Mouse (Mus musculus) cerebellum, adult 11-12 months (tissue): ENCODE results near the gene Gimap4.

Source experiments
- DNase-seq: peaks from one replicate; pipeline ENCODE4 v3.0.0; 2022

The Gimap4 gene

GRCm38 (mm10) chr6:48684319-48684718 is at the start of gene Gimap4:
Gene Gimap4, plus strand, starts transcription at chr6:48684549.
- DNase-seq, result no peak

GRCm38 (mm10) chr6:48635105-48635504 is 49.2 kb upstream of the Gimap4 start:
- no peak for DNase-seq

DNA sequence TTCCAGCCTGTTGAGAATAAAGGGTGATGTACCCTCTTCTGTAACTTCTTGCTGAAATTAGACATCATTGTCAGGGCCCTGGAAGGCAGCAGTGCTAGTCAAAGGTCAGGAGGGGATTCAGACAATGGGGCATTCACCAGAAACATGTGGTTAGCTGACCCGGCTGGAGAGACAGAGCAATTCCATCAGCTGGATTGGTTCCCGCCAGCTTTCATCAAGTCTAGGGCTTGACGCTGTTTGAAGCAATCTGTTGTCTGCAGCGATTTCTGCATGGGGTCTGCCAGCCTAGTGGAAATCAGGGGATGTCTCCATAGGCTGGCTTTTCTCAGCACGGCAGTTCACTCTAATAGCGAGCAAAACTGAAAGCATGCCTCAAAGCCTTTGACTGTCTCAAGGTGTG is 47.8 kb upstream of the Gimap4 start:
- DNase-seq, result no peak

DNA sequence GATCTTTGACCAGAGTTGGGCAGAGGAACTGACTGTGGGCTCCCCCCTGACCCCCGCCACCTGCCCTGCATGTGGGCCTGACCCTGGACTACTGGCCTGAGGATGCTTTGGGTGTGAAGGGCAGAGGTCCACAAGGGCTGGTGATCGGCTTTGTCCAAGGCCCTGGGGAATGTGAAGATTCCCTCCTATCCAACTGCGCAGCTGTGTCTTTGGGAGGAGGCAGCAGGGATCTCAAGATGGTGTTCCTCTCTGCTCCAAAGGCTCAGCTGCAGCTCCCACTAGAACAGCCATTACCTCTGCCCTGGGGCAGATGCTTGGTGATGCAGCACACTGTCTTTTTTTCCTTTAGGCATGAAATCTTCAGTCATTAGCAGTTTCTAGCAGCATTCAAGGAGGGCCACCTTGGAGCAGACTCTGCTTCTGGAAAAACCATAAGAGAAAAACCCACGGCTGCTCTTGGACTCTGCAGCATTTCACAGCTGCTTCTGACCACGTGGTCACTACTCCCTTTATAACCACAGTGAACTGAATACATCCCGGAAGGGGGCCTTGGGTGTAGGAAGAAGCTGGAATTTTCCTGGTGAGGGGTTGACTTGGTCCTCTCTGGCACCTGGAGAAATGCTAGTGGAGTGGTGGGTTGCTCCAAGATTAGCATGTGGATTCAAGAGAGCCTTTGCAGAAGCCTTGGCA is 46.4 kb upstream of the Gimap4 start:
- DNase-seq, result no peak

- DNase-seq, result no peak
Measured at GRCm38 (mm10) chr6:48638553-48638952, 45.8 kb upstream of the Gimap4 start.

GRCm38 (mm10) chr6:48641391-48641790 is 43.0 kb upstream of the Gimap4 start:
- no peak for DNase-seq

- no peak for DNase-seq
Measured at GRCm38 (mm10) chr6:48642764-48643292, 41.5 kb upstream of the Gimap4 start.

- no peak for DNase-seq
Measured at GRCm38 (mm10) chr6:48645660-48646308, 38.6 kb upstream of the Gimap4 start.

GRCm38 (mm10) chr6:48646309-48646690 is 38.0 kb upstream of the Gimap4 start:
- DNase-seq, result no peak

DNA sequence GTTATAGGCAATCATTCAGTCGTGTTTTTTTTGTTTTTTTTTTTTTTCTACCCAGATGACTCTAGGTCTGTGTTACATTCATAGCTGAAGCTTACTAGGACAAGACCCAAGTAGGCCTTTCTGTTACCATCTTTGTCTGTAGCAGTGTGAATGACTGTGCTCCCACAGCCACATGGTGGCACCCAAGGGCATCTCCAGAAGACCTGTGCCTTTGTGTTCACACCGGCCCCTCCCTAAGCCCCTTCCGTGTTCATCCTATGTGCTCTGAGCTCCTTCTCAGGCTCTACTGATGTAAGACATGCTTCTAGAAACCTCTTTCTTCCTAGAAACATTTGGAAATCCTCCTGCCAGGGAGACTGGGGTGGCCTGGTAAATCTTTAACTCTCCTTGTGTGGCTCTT is 37.4 kb upstream of the Gimap4 start, which contains the start of gene Gimap8:
TSS of gene Gimap8 (plus strand) at position 240 of the 400 bp plus-strand sequence.
- no peak for DNase-seq

GRCm38 (mm10) chr6:48647611-48648010 is 36.7 kb upstream of the Gimap4 start:
- no peak for DNase-seq

- DNase-seq, result no peak
Measured at GRCm38 (mm10) chr6:48648779-48649178, 35.6 kb upstream of the Gimap4 start.

- no peak for DNase-seq
Measured at GRCm38 (mm10) chr6:48650041-48650440, 34.3 kb upstream of the Gimap4 start.

GRCm38 (mm10) chr6:48658721-48659120 is 25.6 kb upstream of the Gimap4 start:
- DNase-seq, result no peak

DNA sequence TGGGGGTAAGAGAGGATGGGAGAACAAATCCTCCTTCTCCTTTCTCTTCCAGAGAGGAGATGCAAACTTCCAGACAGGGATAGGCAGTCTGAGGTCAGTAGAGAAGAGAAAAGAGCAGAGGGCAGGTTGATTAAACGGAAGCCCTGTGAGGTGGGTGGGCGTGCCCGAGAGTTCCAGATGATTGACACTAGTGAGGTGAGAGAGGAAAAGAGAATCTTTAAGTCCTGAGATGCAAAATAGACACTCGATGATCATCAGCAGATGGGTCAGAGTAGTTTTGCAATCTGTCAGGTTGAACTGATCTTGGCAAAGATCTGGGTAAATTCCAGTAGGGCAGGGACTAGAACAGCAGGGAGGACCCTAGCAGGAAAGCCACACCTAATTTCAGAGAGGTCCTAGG is 19.6 kb upstream of the Gimap4 start:
- no peak for DNase-seq

DNA sequence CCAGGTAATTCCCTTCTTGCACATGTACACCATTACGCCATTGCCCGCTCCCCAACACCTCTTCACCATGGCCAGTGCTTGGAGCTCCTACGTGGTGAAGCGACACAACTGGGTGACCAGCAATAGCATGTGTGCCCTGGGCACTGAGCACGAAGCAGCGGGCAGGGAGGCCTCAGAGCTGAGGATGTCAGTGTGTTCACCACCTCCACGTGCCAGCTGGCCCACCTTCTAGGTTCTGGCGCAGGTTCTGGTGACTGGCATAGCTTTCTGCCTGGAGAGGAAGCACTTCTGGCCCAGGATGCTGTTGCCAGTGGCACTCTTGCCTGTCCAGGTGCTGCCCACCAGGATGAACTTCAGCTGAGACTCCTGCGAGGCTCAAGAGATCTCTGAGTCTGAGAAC is 18.9 kb upstream of the Gimap4 start:
- DNase-seq, result no peak

DNA sequence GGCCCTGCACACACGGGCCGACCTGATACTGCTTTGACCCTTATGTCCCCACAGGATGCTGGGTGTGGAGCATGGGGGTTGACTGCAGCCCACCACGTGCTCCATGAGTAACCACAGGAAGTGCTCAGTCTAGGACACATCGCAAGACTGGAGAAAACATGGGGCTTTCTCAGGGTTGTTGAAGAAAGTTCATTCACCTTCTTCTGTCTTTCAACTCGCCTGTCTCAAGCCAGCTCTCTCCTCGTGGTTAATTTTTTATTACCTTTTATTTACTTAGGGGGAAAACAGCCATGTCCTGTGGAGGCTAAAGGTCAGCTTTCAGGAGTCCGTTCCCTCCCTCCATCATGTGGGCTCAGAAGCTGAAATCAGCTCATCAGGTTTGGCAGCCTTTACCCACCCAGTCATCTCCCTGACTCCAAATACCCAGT is 18.2 kb upstream of the Gimap4 start:
- DNase-seq, result no peak

DNA sequence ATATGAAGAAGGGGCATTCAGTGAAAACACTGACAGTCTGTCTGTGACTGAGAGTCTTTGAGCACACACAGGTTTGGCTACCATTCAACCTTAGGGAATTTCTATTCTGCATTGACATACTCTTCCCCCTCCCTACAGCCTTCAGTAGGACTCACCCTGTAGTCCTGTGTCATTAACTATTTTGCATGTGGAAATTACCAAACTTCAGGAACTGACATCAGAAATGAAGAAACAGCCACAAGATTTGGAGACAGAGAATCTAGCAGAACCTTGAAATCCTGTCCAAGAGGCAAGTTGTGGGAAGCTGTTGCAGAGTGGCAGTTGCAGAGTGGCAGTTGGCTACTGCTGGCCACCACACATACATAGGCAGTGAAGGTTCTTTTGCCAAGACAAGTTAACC is 16.3 kb upstream of the Gimap4 start:
- DNase-seq, result no peak

DNA sequence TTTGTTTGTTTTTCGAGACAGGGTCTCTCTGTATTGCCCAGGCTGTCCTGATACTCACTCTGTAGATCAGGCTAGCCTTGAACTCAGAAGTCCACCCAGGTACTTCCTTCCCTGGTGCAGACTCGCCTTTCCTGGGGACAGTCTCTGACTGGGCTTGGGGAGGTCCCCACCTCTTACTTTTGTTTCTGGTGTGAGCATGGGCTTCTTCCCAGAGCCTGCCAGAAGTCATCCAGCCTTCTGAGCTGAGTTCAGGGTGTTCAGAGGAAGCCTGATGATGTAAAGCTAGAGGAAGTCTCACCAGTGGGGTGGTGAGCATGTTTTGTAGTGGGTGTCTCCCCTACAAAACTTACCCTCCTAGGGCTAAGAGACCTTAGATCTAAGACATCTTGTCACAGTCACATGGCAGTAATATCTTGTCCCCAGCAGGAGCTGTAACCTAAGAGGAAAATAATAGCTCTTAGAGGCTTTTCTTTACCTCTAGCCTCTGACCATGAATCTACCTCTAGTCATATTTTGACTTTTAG is 14.8 kb upstream of the Gimap4 start:
- DNase-seq, result no peak

GRCm38 (mm10) chr6:48674291-48675058 is 9.9 kb upstream of the Gimap4 start:
- no peak for DNase-seq

GRCm38 (mm10) chr6:48675400-48675930 is 8.9 kb upstream of the Gimap4 start:
- DNase-seq, result no peak

GRCm38 (mm10) chr6:48675931-48676859 is 8.2 kb upstream of the Gimap4 start, which contains the start of gene Gimap9:
Gene Gimap9, plus strand, starts transcription at chr6:48676129.
- no peak for DNase-seq
